Mouse (Mus musculus) ovary, postnatal 14 days (tissue): Measurements from ENCODE around the gene Acer1.
"Not testable (repeated sequence)": the region's sequence is repeated elsewhere in the genome, so short reads cannot be mapped to it uniquely, and the experiment has no call there.

Experiments used
- DNase-seq: peaks from one replicate; pipeline ENCODE4 v3.0.0; 2022; ENCODE audit warnings: low spot score

Acer1 gene

DNA sequence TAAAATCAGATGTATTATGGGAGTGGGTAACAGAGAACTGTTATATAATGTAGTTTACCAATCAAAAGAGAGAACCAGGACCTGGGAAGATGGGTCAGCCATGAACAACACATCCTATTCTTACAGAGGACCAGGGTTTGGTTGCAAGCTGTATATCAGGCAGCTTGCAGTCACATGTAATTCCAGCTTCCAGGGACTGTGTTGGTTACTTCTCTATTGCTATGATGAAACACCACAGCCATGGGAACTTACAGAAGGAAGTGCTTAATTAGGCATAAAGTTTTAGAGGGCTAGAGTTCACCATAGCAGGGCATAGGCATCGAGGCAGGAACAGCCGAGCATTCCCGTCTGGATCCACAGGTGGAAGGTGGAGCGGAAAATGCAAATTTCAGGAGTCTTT lies 43.2 kb downstream of the Acer1 start:
- DNase-seq: no peak

DNA sequence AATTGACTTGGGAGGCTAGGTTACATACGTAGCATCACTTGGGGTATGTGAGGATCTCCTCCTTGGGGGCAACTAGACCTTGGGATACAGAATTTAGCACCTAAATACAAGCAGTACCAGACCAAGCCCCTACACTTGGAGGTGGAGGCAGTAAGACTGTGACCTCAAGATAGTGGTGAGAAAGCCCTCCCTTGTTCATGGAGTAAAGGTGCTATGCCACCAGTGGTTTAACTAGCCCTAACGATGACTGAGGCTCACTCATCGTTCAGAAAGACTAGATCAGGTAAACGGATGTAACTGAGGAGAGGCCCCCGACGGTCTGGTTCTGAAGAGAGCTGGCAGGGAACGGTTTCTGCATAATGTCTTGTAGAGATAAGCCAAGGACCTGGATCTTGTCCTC lies 45.2 kb downstream of the Acer1 start:
- DNase-seq: no peak

DNA sequence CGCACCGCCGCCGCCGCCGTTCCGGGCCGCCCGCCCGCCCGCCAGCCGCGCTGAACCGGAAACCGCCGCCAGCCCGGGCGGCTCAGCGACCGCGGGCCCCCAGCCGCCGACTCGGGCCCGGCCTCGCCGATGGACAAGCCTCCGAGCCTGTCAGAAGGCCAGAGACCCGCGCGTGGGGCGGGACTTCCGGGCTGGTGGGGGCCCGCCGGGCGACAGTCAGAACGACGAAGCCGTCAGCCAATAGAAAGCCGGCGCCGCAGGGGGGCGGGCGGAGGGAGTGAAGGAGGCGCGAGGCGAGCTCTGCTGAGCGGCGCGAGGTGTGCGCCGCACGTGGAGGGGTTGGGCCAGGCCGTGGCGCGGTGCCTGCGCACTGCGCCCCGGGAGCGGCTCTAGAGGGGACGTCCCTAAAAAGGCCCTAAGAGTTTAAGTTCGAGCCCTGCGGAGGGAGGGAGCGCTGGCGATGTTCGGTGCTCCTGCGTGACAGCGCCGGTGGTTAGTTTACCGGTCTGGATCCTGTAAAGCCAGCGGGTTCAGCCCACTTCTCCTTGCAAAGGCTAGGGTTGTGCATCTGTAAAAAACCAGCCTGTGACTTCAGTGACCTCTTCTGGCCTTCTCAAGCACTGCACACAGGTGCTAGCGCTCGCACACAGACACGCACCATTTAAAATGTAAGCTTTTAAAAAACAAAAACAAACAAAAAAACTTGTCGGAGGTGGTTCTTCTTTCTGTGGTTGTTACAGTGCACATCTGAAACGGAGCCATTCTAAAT lies 46.4 kb downstream of the Acer1 start, which contains the start of gene Mllt1:
Gene Mllt1, minus strand, starts transcription at position 53 of the 769 bp plus-strand sequence.
- peak; percentile 99 for DNase-seq

DNA sequence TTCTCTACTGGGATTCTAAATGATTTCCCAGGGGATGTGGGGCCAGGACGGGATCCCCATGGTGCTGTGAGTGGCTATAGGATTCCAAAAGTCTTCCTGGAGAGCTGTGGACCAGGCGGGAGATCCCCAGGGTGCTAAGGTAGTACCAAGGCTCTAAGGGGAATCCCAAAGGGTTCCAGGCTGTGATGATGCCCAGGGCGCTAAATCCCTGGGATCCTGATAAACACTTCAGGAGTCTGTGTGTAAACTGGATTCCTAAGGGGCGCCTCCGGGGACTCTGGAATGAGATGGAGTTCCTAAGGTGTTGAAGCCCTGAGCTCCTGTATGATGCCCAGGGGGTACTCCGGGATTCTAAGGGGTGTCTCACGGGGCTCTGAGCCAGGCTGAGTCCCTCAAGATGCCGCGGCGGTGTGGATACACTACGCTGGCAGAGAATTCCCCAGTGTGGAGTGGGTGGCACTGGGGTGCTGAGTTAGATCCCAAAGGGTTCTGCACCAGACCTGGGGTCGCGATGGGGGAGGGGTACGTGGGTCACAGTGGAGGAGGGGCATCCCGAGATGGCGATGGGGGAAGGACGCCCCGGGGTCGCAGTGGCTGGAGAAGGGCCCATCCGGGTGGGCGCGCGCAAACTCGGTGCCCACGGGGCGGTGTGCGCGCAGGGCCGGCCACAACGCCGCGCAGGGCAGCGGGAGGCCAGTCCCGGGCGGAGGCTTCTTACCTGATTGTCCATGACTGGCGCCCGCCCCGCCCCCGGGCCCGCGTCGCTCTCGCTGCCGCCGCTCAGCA lies 47.2 kb downstream of the Acer1 start:
- DNase-seq: no peak

DNA sequence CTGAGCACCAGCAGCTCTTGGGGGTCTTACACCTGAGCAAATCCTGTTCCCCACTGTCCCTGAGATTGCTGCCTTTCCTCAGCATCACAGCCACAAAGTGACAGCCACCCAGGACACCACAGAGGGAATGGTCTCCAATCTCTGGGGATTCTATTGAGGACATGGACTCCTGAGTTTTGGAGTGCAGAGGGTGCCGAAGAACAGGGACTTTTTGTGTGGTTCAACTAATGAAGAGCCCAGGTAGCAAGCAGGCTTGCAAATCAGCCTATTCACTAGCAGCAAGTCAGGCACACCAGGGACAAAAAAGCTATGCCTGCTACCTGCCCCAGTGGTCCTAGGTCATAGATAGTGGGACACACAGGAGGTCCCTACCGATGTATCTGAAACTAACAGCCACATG lies 48.5 kb downstream of the Acer1 start:
- DNase-seq: no peak

DNA sequence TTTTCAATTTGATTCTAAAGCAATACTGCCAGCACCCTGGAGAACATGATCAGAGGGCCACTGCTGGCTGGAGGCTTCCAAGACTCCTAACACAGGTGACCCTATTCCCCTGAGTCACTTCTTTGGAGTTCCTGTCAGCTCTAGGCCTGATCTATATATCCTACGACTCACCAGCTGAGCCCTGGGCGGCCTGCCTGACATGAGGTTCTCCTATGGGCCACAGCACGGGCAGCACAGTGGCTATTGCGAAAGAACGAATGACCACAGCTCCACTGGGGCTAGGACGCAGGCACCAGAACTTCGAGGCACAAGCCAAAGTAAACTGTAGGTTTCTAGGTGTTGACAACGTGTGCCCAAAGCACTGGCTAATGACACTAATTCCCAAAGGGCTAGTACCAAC lies 51.9 kb downstream of the Acer1 start:
- DNase-seq: no peak

DNA sequence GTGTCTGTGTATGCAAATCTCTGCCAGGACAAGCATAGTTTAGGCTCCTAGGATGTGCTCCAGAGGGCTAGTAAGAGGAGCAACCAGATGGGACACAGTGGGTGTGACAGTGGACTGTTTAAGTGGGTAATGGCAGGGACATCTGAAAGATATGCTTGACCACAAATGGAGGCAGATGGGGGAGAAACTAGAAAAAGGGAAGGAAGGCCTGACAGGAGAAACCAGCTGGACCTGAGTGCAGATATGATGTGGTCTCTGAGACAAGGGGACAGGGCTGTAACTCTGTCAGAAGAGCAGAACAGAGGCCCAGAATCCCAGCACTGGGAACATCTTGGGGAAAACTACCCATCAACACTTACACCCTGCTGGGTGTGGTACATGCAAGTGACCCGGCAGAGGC lies 52.4 kb downstream of the Acer1 start:
- DNase-seq: no peak

DNA sequence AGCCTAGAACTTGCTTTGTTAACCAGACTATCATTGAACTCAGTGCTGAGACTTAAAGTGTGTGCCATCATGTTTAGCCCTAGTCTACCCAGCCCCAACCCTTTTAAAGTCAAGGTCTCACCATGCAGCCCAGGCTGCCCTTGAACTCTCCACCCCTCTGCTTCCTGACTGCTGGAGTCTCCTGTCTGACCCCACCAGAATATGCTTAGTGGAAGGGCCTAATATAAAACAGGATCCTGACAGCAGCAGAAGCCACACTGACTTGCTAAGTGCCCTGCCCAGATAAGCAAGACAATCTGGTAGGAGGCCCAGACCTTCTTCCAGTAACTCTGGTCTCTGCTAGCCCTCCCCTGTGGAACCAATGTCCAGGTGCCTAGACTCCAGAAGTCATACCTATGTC lies 52.8 kb downstream of the Acer1 start:
- DNase-seq: no peak

DNA sequence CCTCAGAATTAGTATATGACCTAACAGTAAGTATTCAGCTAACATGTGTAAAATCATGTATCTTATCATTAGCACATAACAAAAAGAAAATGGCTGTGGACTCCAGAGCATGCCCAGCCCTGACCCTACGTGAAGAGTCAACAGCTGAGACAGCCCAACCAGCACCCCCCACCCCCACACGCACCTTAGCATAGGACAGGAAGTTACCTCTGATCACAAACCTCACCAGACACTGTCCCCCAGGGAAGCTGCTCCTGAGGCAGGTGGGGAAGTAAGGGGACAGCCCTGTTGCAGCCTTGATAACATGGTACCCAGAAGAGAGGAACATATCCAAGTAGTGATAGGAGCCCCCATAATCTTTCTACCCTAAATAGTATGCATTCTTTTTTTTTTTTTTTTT lies 55.9 kb downstream of the Acer1 start:
- DNase-seq: no peak

DNA sequence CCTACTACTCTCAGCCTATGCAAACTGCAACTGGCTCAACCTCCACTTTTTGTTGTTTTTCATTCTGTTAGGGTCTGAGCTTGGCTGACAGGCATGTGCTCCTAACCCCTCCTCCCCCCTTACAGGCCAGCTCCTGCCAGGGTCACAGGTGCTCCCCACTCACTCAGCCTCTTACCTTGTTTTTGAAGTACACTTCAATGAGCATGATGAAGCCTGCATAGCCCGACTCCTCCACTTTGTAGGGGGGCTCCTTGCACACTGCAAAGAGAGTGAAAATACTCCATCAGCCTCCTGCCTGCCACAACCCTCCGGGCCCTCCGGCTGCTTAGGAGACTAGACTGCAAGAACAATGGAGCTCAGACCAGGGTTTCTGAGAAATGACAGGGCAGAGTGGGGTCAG lies 62.2 kb downstream of the Acer1 start:
- no peak for DNase-seq

DNA sequence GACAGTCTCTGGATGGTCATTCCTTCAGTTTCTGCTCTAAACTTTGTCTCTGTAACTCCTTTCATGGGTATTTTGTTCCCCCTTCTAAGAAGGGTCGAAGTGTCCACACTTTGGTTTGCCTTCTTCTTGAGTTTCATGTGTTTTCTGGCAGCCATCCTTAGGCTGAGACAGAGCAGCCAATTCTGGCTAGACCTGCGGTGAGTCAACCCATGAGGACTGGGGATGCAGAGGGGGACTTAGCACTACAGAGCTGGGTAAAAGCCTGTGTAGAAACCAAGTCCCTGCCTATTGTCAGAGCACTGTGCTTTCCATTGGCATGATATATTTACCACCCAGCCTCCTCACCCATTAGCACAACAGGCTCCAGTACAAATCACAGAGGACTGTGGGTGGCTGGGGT lies 64.8 kb downstream of the Acer1 start:
- DNase-seq: no peak

DNA sequence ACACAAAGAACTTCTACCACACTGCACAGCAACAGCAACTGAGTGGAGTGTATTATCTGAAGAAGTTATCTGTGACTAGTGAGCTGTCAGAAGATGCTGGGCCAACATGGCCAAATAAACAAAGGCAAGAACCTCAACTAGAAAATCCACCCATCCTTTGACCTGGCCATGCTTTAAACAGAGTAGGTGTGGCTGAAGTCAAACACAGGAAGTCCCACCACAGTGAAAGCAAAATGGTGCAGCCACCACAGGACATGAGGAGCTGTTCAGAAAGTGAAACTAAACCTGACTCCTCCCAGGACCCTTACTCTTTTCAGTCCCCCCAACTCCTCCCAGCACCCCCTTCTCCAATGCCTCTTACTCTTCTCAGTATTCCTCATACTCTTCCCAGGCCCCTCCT lies 68.5 kb downstream of the Acer1 start:
- no peak for DNase-seq

DNA sequence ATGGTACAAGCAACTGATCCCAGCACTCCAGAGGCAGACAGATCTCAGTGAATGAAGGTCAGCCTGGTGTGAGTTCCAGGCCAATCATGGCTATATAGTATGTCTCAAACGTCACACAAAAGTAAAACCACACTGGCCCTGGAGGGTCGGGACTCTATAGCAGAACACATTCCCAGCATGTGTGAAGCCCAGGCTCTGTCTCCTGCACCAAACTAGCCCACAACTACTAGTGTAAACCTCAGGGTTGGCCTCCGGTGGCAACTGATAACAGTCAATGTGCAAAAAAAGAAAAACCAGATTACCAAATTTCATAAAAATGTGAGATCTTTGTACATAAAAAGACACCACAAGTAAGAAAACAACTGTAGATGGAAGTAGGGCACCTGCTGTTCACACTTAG lies 68.9 kb downstream of the Acer1 start:
- DNase-seq: no peak

DNA sequence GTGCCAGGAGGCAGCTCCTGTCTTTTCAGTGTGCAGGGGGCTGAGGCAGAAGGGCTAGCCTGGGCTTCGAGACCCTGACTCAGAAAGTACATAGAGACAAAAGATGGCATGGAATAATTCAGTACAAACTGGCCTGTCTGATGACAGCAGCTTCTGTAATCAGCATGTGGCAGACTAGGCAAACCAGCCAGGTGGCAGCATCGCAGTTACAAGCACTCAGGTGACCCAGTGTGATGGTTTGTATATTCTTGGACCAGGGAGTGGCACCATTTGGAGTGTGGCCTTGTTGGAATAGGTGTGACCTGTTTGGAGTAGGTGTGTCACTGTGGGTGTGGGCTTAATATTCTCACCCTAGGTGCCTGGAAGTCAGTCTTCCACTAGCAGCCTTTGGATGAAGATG lies 72.2 kb downstream of the Acer1 start:
- DNase-seq: not testable (repeated sequence)

DNA sequence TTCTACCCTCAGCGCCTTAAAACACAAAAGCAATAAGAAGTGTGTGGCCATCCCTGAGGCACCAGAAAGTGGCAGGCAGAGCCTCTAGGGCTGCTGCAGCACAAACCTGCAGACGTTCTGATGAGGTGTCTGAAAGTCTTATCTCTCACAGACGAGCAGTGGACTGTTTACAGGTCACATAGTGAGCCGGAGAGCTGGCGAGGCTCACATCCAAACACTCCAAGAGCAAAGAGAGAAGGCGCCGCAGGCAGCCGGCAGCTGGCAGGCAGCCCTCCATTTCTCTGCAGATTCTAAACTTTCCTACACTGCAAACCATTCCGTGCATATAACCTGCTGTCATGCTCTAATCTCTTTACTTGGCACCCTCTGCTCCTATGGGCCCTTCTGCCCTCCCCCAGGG lies 74.0 kb downstream of the Acer1 start:
- no peak for DNase-seq

DNA sequence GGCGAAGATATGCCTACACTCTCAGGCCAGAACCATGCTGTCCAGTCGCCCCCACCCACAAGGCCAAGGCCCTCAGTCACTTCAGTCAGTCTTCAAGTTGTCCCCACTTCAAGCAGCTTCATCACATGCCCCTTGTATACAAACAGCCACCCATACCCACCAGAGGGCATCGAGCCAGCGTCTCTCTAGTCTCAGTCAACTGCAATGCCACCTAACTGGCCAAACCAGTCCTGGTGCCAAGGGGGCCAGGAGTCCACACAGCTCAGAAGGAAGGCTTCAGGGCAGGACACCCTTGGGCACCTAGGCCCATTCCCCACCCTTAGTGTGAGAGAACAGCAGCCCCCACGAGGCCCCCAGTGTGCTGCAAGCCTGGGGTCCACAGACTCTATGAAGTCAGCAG lies 74.8 kb downstream of the Acer1 start:
- DNase-seq: peak; percentile 60

DNA sequence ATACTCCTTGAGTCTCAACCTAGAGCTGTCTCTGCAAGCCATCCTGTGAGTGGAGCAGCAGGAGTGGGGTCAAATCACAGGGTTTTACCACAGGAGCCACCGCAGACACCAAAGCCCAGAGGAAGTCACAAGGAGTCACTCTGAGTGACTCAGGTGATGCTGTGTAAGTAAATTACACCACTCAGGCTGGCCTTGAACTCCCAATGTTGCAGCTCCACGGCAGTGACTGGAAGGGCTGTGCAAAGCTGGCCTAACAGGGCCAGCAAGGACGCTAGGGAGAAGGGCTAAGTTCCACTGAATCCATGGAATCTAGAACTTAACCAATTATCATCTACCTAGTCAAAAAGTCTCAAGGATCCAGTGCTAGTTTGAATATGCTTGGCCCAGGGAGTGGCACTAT lies 75.8 kb downstream of the Acer1 start:
- no peak for DNase-seq
